Mouse (Mus musculus): Measurements from ENCODE around the gene Stam2.

DNA sequence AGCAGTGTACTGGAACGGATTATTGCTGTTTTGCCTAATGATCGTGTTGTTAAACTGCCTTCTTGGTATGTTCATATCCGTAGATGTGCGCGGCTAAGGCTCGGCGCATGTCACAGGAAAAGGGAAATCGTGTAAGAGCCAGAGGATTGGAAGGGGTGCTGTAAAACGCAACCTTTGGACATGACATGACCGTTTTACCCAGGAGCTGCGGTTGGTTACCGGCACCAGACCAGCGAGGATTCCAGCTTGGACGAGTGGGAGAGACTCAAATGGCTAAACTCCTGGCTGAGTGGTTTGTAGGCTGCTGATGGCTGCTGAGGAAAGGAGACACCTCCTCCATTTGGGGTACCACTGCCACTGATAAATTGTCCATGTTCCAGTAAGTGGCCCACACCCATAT, 21.8 kb upstream of the Stam2 start:
- no peak for TF ChIP-seq KAT2A (IDR thresholded peaks at IDR 0.05; ENCODE audit: insufficient replicate concordance, low read length)
- TF ChIP-seq CTCF (conservative IDR thresholded peaks at IDR 0.05 in 1 of 2, IDR thresholded peaks at IDR 0.05 in 1 of 2; ENCODE audit: low read depth in 2 of 2, low read length in 2 of 2) = no peak
